Mouse (Mus musculus): Measurements from ENCODE around the gene H2afy2.

Gene H2afy2

DNA sequence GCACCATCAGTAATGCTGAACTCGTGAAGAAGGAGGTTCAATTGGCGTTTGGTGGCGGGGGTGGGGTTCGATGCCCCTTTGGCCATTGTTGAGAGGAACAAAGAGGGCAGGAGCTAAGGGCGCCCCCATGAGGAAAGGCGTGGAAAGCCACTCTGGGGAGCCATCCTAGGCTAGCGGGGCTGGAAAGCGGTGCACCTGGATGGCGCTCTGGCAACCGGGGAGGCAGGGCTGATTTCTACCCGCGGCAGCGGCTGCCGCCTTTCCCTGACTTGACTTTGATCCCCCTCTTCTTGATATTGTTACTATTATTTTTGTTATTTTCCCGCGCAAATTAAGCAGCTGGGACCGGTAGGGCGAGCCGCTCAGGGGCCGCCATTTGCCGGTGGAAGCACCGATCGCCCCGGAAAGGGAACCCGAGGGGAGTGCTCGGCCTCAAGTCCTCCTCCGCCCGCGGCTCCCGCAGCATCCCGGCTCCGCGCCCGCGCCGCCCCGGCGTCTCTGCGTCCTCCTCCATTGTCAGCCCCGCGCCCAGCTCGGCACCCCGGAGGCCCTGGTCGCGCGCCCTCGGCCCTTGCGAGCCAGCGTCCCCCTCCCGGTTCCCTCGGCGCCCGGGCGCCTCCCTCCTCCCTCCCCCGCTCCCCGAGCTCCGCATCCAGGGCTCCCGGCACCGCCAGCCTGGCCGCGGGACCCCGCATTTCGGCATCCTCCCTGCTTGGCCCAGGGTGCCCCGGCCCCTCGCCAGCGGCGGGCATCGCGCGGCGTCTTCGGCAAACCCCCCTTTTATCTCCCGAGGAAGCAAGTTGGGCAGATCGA, 942 bp downstream of the H2afy2 start:
- peak; percentile 79 for DNase-seq

DNA sequence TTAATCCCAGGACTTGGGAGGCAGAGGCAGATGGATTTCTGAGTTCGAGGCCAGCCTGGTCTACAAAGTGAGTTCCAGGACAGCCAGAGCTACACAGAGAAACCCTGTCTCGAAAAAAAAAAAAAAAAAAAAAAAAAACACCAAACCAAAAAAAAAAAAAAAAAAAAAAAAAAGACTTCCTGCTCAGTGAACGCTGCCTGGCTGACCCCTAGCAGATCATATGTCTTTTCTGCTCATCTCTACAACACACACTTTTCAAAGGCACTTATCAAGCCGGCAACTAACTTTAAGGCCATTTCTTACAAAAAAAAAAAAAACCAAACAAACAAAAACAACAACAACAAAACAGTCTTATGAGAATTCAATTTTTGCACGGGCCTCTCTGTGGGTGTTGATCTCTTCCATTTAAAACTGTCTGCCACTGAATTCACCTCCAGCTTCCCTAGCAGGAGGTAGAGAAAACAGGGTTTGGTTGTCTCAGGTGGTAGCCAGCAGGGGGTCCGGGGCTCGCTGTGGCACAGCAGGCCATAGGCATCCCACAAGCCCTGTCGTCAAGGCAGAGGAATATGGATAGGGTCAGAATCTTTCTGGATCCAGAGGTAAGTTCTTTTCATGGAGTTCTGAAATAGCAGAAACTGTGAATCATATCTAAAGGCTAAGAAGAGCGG, 2.4 kb downstream of the H2afy2 start:
- DNase-seq: no peak

DNA sequence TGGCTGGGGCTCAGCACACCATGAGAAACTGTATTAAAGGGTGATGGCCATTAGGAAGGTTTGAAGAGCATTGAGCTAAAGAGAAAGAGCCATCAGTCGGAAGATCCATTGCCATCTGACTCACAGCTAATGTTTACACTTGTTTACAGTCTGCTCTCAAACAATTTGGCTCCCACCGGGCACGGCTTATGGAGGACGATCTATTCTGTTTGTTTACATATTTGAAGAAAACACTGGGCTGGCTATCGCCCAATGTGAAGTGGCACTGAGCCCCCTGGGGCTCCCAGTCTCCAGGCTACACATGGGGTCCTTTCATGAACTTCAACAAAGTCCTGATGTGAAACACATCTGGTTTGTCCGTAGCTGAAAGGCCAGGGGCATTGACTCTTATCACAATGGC, 17.1 kb downstream of the H2afy2 start:
- no peak for DNase-seq

DNA sequence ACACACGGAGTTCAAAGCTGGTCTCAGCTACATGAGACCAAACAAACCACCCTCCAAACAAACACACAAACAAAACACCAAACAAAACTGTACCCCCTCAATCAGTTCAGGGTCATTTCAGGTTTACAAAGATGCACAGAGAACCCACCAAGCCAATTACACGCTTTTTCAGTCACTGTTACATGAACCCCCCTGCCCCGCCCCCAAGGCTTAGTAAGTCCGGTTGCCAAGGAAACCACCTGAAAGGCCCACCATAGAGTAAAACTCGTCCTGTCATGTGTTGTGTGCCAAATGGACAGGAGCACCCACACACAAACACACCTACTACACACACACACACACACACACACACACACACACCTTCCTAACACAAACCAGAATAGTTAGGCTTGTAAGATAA, 18.4 kb downstream of the H2afy2 start:
- no peak for DNase-seq

DNA sequence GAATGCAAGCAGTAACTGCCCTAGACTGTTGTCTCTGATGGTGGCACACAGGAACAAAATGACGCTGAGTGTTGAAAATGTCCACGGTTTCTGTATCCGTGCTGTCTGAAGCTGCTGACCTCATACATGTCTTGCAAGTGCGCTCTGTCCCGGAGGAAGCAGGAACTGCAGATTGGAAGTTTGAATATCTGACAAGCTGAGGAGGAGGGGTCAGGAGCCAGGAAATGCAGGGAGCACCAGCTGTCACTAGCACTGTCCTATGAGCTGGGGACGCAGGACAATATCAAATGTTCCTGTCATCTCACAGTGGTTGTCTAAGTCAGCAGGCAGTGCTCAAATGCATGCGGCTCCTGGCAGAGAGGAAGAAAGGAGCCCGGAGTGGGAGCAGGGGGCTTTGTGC, 19.3 kb downstream of the H2afy2 start:
- DNase-seq: peak; percentile 20

DNA sequence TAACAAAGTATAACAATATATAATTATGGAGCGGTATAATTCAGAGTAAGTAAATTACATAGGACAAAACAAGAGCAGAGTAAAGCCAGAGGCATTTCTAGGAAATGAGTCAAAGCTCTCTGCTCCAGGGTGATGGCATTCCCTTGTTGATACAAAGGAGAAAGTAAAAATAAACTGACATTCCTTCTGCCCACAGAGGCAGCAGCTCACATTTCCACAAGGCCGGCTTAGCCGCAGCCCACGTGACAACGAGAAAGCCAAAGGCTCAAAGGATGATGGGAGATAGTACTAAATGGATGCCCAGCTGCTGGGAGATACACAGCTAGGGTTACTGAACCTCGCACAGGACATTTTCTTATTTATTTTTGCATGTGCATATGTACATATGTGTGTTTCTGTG, 24.1 kb downstream of the H2afy2 start:
- DNase-seq: peak; percentile 15

DNA sequence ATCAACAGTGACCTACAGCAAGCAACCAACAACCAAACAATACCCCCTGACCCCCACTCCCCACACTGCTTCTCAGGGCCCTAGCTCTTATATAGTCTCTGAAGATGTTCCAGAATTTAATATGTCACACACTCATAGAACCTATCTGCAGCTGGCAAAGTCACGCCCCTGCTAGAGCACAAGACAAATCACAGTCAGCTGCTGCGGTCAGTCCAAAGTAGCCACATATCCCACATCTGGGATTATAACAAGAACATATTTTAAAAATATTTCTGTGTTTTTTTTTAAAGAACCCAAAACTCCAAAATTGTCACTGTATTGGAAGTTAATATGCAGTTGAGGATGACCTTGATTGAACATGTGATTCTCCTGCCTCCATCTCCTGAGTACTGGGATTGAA, 25.0 kb downstream of the H2afy2 start:
- no peak for DNase-seq

DNA sequence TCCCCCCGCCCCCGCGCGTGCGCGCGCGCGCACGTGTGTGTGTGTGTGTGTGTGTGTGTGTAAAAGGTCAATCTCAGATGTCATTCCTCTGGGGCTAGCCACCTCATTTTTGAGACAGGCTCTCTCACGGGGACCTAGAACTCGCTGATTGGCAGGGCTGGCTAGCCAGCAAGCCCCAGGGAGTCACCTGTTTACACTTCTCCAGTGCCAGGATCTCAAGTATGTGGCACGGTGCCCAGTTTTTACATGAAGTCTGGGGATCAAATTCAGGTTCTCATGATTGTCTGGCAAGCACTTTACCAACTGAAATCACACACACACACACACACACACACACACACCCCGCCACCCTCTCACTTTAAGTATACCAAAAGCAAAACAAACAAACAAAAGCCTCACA, 26.9 kb downstream of the H2afy2 start:
- DNase-seq: peak; percentile 46

DNA sequence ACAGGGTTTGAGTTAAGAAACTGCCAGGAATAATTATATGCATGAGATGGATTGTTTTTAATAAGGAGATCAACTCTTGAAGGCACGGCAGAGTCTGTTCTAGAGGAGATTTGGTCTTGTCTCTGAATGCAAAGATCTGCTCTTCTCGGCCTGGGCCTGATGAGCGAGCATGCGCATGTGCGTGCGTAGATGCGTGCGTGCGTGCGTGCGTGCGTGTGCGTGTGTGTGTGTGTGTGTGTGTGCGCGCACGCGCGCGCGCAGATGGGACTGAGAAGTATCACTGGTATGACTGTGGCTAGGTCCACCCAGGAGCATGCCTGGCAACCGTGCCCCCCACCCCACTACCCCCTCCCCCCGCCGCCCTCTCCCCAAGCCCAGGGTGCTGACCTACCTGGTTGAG, 30.9 kb downstream of the H2afy2 start:
- DNase-seq: no peak

DNA sequence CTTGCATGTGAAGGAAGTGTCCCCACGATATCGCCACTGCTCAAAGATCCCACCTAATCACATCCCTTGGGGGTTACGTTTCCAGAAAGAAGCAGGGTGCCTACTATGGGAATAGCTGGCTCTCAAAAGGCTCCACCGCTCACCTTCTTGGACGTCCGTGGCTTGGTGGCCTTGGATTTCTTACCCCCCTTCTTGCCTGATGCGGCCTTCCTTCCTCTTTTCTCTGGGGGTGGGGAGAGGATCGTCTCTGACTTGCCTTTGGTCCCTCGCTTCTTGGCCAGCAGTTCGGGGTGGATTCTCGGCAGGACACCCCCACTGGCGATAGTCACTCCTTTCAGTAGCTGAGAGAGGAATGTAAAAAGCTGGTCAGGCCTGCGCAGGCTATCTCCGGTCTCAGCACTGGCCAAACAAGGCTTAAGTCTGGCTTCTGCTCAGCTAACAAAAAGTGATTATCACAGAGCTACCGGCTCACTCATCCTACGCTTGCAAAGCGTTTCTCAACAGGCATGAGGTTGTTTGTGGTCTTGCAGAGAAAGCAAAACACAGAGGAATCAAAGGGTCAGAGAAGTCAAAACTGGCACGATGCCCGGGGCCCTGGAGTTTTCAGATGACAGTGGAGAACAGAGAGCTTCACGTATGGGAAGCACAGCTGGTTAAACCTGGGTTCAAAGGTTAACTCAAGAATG, 32.3 kb downstream of the H2afy2 start:
- peak; percentile 90 for DNase-seq

DNA sequence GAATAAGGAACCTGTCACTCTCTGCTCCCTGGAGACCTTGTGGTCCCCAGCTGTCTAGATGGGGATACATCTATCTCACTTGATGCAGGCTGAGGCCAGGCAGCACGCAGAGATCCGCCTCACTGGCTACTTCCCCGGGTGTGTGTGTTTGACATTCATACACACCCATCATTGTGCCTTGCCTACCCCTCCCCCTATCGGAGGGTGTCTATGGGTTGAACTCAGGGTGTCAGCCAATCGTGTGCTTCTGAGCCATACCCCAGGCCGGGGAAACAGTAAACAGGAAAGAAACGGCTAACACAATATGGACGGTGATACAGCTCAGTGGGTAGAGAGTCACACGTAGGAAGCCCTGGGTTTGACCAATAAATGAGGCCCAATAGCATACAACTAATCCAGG, 33.9 kb downstream of the H2afy2 start:
- no peak for DNase-seq

DNA sequence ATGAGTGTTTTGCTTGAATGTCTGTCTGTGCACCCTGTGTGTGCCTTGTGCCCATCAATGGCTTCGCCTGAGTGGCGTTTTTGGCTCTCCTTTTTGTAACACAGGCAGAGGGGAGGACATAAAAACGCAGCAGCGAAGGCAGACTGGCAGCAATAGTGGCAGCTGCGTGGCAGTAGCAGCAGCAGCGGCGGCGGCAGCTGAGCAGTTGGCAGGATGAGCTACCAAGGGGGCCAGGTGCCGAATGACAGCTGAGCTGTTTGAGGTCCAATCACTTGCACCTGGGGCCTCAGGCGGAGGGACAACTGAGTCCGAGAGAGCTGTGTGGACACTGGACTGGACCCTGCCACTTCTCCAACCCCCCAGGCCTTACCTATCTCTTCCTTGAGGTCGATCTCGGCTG, 36.6 kb downstream of the H2afy2 start:
- DNase-seq: no peak

DNA sequence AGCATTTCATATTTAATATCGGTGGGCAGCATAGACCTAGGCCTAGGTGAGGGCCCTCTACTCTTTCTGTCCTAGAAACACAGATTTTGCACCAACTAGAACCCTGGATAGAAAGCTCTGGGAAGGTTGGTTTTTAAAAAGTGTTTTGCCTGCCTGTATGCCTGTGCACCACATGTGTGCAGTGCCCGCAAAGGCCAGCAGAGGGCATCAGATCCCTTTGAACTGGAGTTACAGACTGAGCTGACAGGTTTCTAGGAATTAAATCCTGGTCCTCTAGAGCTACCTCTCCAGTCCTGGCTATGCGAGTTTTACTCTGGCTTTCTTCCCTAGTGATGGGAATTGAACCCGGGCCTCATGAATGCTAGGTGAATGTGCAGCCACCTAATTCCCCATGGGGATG, 38.8 kb downstream of the H2afy2 start:
- peak; percentile 34 for DNase-seq

DNA sequence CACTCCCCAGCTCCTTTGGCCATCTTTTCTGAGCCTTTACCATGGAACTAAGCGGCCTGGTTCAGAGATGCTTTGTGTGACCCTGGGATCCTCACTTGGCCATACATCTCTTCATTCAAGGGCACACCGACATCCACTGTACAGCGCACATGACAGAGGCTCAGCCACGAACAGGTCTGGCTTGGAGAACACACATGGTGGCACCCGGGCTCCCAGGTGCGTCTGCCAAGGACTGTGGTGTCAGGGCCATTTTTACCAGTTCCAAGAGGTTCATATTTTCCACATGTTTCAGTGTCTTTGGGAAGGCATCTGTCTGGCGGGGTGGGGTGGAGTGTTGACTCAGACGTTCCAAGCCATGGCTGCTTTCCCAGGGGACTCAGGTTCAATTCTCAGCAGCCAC, 41.6 kb downstream of the H2afy2 start:
- no peak for DNase-seq

DNA sequence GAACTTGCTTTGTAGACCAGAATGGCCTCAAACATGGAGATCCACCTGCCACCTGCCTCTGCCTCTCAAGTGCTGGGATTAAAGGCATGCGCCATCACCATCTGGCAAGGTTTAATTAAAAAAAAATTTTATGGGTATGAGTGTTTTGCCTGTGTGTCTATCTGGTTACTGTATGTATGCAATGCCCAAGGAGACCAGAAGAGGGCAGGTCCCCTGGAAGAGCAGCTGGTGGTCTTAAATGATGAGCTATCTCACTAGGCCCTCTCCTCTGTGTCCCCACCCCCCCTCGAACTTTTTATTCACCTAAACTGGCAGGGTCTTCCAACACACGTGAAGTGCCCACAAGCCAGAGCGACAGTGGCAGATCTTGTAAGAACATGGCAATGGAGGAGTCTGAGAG, 42.1 kb downstream of the H2afy2 start:
- DNase-seq: no peak

DNA sequence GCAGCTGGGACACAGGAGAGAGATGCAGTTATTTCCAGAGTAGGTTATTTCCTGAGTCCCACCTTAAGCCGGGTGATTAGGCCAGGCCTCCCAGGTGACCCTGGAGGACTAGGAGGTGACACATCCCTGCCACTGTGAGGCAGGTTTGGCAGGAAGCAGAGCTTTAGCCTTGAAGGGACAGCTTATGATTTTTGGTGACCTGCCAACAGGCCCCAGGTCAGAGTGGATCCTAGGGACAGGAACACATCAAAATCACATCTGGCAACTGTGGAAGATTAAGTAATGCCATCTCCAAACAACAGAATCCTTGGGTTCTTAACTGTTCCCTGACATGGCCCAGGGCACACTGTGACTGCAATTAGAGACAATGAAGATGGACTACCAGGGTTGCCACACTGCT, 42.6 kb downstream of the H2afy2 start:
- DNase-seq: no peak

DNA sequence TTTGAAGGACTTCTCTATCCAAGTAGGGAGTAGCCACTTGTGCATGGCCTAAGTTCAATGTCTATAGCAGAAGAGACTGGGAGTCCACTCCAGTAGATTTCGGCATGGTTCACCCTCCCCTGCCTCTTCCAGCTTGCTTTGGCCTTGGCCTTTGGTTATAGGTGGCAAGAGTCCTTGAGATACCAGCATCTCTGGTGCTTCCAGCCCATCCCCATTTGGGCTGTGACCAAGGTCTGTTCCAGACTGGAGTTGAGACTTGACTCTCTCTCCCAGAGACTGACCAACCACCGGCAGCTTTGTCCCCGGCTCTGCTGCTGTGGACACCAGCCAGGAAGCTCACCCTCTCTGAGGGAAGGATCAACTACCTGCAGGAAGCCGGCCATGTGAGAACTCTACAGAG, 45.8 kb downstream of the H2afy2 start:
- DNase-seq: no peak

DNA sequence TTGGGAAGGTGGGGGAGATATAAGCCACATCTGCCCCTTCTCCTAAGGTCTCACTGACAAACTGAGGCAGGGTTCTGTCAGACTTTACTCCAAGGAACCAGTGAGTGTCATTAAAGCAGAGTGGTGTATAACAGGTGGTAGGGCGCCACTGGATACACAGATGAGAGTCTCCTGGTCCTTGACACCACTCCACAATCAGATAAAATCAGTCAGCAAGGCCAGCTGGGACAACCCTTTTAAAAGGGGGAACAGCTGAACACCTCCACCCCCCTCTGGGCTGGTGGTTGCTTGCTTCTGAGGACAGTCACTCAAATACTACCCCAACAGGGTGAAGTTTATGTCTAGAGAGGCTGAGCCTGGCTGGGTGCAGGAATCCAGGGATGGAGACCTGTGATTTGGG, 46.4 kb downstream of the H2afy2 start:
- no peak for DNase-seq

DNA sequence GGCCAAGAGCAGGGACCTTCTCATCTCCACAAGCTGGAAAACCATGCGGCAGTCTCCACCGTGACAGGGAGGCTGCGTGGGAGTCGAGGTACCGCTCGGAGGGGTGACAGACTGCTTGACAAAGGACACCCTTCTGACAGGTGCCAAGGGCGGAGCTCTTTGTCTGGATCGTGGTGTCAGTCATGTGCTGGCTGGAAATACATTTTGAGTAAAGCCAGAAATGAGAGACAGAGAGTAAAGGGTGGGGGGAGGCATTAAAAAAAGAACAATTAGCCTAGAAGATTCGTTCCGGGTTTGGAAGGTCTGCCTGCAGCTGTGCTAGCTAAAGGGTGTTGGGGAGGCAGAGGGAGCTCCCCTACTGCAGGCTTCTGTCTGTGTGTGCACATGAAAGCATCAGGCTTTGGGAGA, 47.3 kb downstream of the H2afy2 start:
- DNase-seq: no peak

DNA sequence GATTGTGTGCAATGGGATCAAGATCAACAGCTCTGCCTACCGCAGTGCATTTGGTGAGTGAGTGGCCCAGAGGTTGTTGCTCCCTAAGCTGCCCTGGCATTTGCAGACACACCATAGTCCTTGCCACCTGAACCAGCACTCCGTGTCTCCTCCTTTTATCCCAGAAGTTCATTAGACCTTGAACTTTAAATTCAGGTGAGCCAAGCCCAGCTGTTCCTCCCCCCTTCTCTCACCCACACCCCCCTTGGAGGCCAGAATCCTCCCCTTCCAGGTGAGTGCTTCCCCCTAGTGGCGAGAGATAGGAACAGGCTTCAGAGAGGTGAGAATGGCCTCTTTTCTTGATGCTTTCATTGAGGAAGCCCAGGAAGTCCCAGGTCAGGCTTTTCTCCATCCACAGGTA, 49.6 kb downstream of the H2afy2 start:
- peak; percentile 85 for DNase-seq

DNA sequence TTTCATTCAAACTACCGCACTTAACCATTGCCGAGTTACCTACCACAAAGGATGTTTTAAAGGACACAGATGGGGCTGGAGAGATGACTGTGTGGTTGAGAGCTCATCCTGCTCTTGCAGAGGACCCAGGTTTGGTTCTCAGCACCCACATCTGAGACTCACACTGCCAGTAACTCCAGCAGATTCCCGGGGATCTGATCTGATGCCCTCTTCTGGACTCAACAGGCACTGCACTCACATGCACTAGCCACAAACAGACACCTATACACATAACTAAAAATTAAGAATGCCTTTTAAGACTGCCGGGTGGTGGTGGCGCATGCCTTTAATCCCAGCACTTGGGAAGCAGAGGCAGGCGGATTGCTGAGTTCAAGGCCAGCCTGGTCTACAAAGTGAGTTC, 53.8 kb downstream of the H2afy2 start:
- DNase-seq: no peak

DNA sequence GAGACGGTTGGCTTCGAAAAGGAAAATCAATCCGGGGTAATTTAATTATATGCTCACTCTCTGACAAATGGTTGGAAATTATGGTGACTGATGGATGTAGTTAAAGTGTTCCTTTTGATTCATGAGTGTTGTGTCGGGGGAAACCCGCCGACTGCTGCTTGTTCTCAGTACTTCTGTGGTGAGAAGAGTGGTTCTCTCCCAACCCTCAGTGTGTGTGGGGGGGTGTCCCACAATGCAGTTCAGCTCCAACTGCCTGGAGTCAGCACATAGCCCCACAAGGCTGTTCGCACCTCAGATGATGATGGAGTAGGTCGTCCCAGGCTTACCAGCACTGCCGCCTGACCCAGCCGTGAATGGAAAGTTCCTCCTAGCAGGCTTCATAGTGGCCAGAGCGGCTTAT, 54.8 kb downstream of the H2afy2 start:
- no peak for DNase-seq

DNA sequence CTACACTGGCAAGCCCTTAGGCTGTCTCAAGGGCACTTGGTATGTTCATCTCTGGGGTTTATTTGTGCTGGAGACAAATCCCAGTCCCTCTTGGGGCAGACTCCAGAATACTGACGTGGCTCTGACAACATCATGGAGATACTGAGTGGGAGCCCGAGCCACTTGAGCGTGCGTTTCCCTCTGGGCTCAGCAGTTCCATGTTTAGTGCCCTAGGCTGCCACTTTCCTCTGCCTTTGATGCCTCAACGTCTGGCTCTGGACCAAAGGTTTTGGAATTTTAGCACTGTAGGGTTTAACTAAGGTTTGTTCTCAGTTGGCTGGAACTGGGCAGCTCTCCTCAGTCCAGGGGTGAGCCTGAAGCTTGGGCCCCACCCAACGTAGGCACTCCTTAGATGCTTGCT, 60.7 kb downstream of the H2afy2 start:
- DNase-seq: no peak

DNA sequence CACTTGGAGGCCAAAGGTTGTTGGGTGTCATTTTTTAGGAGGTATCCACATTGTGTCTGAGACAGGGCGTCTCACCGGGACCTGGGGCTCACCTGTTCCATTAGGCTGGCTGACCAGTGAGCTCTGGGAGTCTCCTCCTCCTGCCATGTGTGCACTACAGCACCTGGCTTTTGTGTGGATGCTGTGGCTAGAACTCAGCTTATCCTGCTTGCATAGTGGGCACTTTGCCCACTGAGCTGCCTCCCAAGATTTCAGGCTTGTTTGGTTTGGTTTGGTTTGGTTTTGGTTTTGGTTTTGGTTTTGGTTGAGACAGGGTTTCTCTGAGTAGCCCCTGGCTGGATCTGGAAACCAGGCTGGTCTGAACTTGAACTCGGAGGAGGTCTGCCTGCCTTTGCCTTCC, 61.7 kb downstream of the H2afy2 start:
- no peak for DNase-seq
